Mouse (Mus musculus) forebrain, postnatal 0 days (tissue): ENCODE measurements around the gene Tmem267. TPM values are rescaled to one million over a fixed set of nuclear protein-coding genes. Genes with fewer than 3 reads are reported as not detected.

Experiments
- ATAC-seq: fragments of 200-750 bp; cut with Nextera tagmentation; 2 replicates; pipeline ENCODE4 v1.8.0; 2017; ENCODE audit warnings: mild to moderate bottlenecking, moderate library complexity
- DNase-seq: peaks from one replicate; pipeline ENCODE4 v3.0.0-alpha.2; 2015
- H3K27ac ChIP-seq: fragments of 300-500 bp; sonication (generic); 2 replicates; pipeline ENCODE4 v1.5.1; 2014; ENCODE audit warnings: low read depth, mild to moderate bottlenecking, antibody characterized with exemption, low read length, moderate library complexity, mixed read lengths
- H3K27me3 ChIP-seq: fragments of 300-500 bp; sonication (generic); 2 replicates; pipeline ENCODE4 v1.6.1; 2014; ENCODE audit warnings: mild to moderate bottlenecking, low read length, mixed read lengths; ENCODE audit not compliant: insufficient read depth
- H3K36me3 ChIP-seq: fragments of 300-500 bp; sonication (generic); 2 replicates; pipeline ENCODE4 v1.6.1; 2014; ENCODE audit warnings: mild to moderate bottlenecking, moderate library complexity; ENCODE audit not compliant: insufficient read depth
- H3K4me1 ChIP-seq: fragments of 300-500 bp; sonication (generic); 2 replicates; pipeline ENCODE4 v1.6.1; 2014; ENCODE audit warnings: antibody characterized with exemption; ENCODE audit not compliant: insufficient read depth
- H3K4me2 ChIP-seq: fragments of 300-500 bp; sonication (generic); 2 replicates; pipeline ENCODE4 v1.6.1; 2014; ENCODE audit warnings: low read depth, mild to moderate bottlenecking, moderate library complexity
- H3K4me3 ChIP-seq: fragments of 300-500 bp; sonication (generic); 2 replicates; pipeline ENCODE4 v1.5.1; 2014; ENCODE audit warnings: low read depth, low read length, mixed read lengths
- H3K9ac ChIP-seq: fragments of 300-500 bp; sonication (generic); 2 replicates; pipeline ENCODE4 v1.6.1; 2014; ENCODE audit warnings: mild to moderate bottlenecking
- H3K9me3 ChIP-seq: fragments of 300-500 bp; sonication (generic); 2 replicates; pipeline ENCODE4 v1.6.1; 2016; ENCODE audit warnings: low read length
- CTCF ChIP-seq: sonication (generic); IDR thresholded peaks from 2 replicates; pipeline ENCODE4 v1.5.1; 2016; ENCODE audit warnings: antibody characterized with exemption, control low read depth, low read depth
- WGBS: fragments of 180-500 bp; shearing (Covaris S2); extraction: QIAGEN DNeasy Blood & Tissue Kit; methylation state at CpG from one replicate; pipeline ENCODE4 v1.1.7; 2014; 5-methylcytosine and 5-hydroxymethylcytosine counted together
- polyA plus RNA-seq: library from polyadenylated mRNA; unstranded; fragments of >200 nt; fragmentation: Nextera tagmentation; extraction: Ambion mirVana; gene quantifications from 2 replicates; pipeline ENCODE4 v1.2.1, GENCODE M21; 2015
- total RNA-seq: library from RNA; depleted of rRNA; stranded (reverse); fragments of >200 nt; gene quantifications from 2 replicates; pipeline ENCODE4 v1.2.3, GENCODE M21; 2014; rRNA removed

Tmem267 gene
- total RNA-seq (29.8 and 35.5 TPM in 2 replicates), polyA plus RNA-seq (2.5 and 5.3 TPM in 2 replicates)

DNA sequence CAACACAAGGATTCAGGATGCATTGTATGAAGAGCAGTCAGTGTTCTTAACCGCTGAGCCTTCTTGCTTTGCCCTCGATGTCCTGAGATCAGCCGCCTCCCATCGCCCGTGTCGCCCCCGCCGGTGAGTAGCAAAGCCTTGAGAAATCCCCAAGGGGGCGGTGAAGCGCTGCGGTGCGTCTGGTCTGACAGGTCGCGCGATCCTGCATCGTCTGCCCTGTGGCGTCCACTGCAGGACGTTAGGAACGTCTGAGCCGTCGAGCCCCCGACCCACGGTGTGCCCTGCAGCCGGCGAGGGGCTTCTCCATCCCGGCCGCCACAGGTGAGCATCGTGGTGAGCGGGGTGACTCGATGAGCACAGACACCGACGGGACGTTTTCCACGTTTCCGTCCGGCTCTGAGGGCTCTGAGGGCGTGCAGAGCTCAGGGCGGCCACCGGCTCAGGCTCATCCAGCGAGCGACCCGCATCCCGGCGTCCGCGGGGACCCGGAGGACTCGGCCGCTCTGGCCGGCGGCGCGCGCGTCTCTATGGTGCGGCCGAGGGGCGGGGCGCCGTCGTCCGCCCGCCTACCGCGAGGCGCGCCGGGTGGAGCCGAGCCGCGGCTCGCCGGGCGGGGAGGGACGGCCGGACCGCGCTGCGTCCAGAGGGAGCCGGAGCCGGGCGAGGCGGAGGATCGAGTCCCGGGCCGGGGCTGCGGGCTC lies at the start of gene Tmem267, which contains the start of gene 3110070M22Rik:
Gene Tmem267, plus strand, starts transcription at position 160 of the 701 bp plus-strand sequence.
Gene 3110070M22Rik, minus strand, starts transcription at position 504 of the 701 bp plus-strand sequence.
- H3K9ac ChIP-seq = no peak within 1 kb of the TSS
- WGBS = 61% methylated on average over 87 of the region's 87 CpGs
- H3K4me2 ChIP-seq = no peak within 1 kb of the TSS

DNA sequence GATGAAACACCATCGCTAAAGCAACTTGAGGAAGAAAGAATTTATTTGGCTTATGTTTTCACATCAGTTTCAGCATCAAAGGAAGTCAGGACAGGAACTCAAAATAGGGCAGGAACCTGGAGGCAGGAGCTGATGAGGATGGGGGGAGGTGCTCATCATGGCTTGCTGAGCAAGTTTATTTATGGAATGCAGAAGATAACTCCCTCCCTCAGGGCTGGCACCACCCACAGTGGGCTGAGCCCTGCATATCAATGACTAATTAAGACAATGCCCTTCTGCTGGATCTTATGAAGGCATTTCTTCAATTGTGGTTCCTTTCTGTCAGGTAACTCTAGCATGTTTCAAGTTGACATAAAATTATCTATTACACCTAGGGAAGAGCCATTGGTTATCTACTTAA lies 45.6 kb upstream of the Tmem267 start:
- Histone ChIP-seq H3K27me3 (no peaks in the 10 kb centered on the region), H3K4me2 (no peak overlapping the region), H3K4me3 (no peak overlapping the region), H3K4me1 (no peaks in the 10 kb centered on the region), H3K36me3 (peaks cover 47% of the 10 kb centered on the region), H3K9me3 (no peaks in the 10 kb centered on the region), H3K27ac (no peak overlapping the region), H3K9ac (no peak overlapping the region)
- no peak for DNase-seq
- no peak for ATAC-seq
- 93% methylated on average over 1 of the region's 1 CpGs for WGBS
- no peak for TF ChIP-seq CTCF

More for the DNA sequence above, at the start of gene Tmem267, which contains the start of gene 3110070M22Rik:
- peak; percentile 80 for DNase-seq
- peak; percentile 57 for TF ChIP-seq CTCF
- Histone ChIP-seq H3K4me1 (no peaks in the 10 kb centered on the region), H3K36me3 (peaks cover 18% of the 10 kb centered on the region), H3K4me3 (no peak within 1 kb of the TSS), H3K9me3 (no peaks in the 10 kb centered on the region), H3K27ac (no peak within 1 kb of the TSS), H3K27me3 (no peaks in the 10 kb centered on the region)
- no peak for ATAC-seq

DNA sequence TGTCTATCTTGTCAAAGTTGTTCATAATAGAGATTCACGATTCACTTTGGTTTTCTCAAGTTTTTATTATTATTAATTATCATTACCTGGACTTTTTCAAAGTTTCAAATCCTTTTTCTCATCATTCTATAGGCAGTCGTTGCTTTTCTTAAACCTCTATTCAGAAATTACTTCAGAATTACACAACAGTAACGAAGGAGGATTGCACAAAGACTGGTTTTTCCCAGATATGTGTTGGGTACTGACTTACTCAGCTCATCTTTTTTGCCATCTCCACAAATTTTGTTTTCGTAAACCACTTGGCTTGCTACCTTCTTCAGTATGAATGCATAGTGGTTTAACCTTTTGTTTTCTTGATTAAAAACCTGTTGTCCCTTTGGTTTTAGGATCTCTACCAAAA lies 34.3 kb upstream of the Tmem267 start:
- H3K27ac ChIP-seq = no peak overlapping the region
- DNase-seq (no peak), ATAC-seq (no peak)

DNA sequence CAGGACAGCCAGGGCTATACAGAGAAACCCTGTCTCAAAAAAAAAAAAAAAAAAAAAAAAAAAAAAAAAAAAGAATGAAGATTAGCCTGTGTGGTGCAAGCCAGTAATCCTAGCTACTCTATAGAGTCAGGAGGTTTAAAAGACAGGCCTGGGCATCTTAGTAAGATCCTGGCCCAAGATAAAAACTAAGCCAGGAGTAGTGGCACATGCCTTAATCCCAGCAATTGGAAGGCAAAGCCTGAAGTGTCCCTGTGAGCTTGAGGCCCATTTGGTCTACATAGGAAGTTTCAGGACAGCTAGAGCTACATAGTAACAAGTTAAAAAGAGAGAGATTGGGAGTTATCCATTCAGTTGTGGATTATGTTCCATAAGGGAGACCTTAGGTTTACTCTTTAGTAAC lies 32.8 kb upstream of the Tmem267 start:
- Histone ChIP-seq H3K27ac (no peak overlapping the region), H3K4me3 (no peak overlapping the region), H3K27me3 (no peaks in the 10 kb centered on the region), H3K4me1 (no peaks in the 10 kb centered on the region), H3K9me3 (no peaks in the 10 kb centered on the region), H3K9ac (no peak overlapping the region), H3K4me2 (no peak overlapping the region), H3K36me3 (peaks cover 45% of the 10 kb centered on the region)
- ATAC-seq (no peak), DNase-seq (no peak)
- no peak for TF ChIP-seq CTCF

More for the DNA sequence above, 34.3 kb upstream of the Tmem267 start:
- Histone ChIP-seq H3K9ac (no peak overlapping the region), H3K4me3 (no peak overlapping the region), H3K4me1 (no peaks in the 10 kb centered on the region), H3K9me3 (no peaks in the 10 kb centered on the region), H3K27me3 (no peaks in the 10 kb centered on the region), H3K4me2 (no peak overlapping the region), H3K36me3 (peaks cover 40% of the 10 kb centered on the region)
- 92% methylated on average over 4 of the region's 4 CpGs for WGBS
- TF ChIP-seq CTCF = no peak

DNA sequence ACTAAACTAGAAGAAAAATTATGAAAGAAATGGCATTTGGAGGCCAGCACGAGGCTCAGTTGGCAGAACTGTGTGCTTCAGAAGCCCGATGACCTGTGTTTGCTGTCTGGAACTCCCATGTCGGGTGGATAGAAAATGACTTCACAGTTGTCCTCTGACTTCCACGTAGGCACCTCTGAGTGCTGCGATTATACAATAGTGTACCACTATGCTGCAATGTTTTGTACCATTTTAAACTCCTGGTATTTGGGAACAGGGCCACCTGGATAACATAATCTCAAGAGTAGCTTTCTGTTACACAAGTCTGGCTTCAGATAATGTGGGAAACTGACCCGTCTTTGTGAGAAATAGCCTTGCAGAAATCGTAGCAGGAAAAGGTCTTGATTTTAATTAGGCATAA lies 31.5 kb upstream of the Tmem267 start:
- no peak for DNase-seq

DNA sequence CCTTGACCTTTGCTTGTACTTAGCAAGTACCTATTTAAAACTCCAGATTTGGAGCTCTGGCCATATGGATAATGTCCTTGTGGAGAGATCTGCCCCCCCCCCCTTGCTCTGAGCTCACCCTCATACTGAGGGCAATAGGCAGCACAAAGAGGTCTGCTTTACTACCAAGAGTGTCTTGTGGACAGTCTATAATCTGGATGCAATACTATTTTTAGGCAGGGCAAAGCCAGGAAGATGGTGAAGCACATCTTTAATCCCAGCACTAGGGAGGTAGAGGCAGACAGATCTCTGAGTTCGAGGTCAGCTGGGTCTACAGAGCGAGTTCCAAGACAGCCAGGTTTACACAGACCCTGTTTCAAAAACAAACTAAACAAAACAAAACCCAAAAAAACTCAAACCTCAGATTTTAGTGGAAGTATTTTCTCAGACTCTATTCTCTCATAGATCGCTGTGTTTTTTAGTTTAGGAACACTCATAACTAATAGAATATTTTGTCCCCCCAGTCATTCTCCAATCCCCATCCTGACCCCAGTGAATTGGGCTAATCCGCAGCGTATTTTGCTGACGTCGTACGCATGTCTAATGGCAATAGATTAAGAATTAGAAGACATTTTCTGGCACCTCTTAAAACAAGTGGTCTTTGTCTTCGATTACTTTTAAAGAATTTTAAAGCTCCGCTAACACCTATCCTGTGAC lies 25.8 kb upstream of the Tmem267 start:
- Histone ChIP-seq H3K36me3 (peaks cover 16% of the 10 kb centered on the region), H3K4me1 (peaks cover 12% of the 10 kb centered on the region), H3K4me2 (peak overlapping the region; percentile 70), H3K9me3 (no peaks in the 10 kb centered on the region), H3K27me3 (no peaks in the 10 kb centered on the region), H3K27ac (peak overlapping the region; percentile 89), H3K9ac (peak overlapping the region; percentile 64), H3K4me3 (peak overlapping the region; percentile 90)
- peak; percentile 75 for ATAC-seq
- no peak for DNase-seq
- WGBS = 2% methylated on average over 10 of the region's 10 CpGs
- no peak for TF ChIP-seq CTCF

More for the DNA sequence above, 31.5 kb upstream of the Tmem267 start:
- H3K9ac ChIP-seq = no peak overlapping the region
- H3K4me1 ChIP-seq = no peaks in the 10 kb centered on the region
- H3K27me3 ChIP-seq = no peaks in the 10 kb centered on the region
- ATAC-seq = no peak
- no peak for TF ChIP-seq CTCF
- 94% methylated on average over 7 of the region's 7 CpGs for WGBS
- no peak overlapping the region for H3K4me3 ChIP-seq
- no peaks in the 10 kb centered on the region for H3K9me3 ChIP-seq
- peaks cover 34% of the 10 kb centered on the region for H3K36me3 ChIP-seq
- no peak overlapping the region for H3K4me2 ChIP-seq
- no peak overlapping the region for H3K27ac ChIP-seq
